Mouse (Mus musculus) kidney, adult 11 months (tissue): ENCODE measurements around the gene Mapk9.

Experiments
- DNase-seq: peaks from one replicate; pipeline ENCODE4 v3.0.0; 2022

The Mapk9 gene

DNA sequence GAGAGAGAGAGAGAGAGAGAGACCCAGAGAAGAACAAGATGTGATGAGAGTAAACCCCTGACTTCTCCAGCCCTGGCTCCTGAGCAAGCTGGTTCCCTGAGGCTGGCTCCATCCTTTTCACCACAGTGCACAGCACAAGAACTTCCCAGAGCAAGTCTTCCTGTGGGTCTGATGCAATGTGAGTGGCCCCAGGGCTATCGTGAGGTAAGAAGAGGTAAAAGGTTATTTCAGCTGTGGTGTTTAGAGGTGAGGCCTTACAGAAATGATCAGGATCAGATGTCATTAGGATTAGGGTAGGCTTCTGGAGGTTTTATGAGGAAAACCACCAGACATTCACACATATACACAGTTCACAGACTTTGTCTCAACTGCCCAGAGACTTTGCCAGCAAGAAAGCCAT, 4.7 kb upstream of the Mapk9 start:
- no peak for DNase-seq

DNA sequence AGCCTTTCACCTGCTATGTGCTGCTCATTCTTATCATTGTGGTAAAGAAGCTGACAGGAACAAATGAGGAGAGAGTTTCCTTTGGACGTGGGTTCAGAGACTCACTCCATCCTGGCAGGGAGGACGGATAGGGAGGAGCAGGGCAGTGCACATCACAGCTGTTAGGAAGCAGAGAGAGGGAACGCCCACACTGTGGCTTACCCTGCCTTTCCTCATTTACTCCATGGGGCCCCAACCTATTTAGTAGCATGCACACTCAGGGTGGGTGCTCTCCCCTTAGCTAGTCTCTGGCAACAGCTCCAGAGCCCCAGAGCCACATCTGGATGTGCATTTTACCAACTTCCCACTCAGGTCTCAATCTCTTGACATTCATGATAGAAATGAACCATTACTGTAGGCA, 3.8 kb upstream of the Mapk9 start:
- DNase-seq = no peak

DNA sequence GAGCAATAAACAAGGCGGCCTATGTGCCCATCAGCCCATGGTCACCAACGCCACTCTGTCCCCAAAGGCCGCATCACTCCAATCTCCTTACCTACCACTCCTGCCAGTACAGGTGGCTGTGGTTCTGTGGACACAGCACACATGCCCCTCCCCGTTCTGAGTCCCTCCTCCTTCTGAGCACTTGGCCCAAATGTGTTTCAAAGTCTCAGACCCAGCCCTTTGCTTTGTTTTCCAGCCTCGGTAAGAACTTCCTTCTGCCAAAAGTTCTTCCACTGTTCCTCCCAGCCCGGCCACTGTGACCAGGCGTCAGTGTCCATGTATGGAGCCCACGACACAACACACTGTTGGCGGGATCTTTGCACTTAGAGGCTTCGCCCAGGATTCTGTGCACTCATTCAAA, 2.2 kb upstream of the Mapk9 start:
- no peak for DNase-seq

DNA sequence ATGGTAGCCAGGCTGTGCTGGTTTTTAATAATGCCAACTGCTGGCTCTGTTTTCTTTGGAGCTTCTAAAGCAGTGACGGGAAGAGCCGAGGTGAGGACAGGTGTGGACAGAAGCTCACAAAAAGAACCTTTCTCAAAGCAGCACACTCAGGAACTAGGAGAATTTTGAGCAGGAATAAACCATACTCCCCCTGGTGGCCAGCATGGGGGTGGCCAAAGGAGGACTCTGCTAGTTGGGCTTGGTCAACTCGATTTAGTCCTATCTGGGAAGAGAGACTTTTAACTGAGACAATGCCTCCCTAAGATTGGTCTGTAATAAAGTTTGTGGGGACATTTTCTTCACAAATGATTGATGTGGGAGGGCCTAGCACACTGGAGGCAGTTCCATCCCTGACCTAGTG, 1.6 kb upstream of the Mapk9 start:
- peak; percentile 65 for DNase-seq

DNA sequence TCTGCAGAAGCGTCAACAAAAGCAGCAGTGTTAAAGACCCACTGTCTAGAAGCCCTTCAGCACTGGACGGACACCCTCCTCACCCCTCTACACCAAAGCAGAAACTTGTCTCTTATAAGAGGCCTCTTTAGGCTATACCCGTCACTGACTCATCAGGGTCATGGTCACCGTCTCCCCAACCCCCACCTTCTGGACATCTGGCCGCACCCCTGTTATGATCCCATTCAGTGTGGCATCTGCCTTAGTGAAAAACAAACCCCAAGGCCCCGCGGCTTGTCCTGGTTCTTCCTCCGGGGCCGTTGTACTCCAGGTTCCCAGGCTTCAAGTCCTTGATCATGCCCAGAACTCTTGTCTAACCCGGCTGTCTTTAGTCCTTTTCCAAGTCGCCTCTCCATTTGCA, 593 bp upstream of the Mapk9 start:
- no peak for DNase-seq

DNA sequence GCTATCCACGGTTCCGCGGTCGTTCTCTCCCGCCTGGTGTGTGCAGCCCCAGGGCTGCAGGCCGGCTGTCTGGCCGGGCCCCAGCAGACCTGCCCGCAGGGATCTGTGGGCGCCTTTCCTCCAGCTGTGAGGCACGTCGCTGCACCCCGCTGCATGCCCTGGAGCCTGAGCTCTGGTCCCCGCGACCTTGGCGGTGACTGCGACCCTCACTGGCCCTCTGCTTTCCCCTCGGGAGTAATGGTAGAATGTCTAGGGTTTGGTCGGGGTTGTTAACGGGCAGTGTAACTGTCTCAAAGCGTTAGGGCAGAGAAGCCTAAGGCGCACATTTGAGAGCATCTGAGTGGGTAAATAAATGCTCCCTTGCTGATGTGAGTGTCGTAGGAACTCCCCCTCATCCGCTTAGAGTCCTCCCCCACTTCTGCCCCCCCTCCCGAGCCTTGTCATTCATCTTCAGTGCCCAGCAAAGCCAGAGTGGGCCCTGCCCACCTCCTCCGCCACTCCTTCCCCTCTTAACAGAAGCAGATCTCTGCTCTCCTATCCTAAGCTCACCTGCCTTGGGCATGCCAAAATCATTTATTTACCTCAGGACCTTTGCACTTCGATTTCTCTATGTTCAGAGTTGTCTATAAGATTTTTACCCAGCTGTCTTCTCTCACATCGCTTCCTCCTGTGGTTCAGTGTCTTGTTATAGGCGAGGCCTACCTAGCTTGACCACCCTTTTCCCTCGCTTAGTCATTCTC, 690 bp downstream of the Mapk9 start:
- no peak for DNase-seq

DNA sequence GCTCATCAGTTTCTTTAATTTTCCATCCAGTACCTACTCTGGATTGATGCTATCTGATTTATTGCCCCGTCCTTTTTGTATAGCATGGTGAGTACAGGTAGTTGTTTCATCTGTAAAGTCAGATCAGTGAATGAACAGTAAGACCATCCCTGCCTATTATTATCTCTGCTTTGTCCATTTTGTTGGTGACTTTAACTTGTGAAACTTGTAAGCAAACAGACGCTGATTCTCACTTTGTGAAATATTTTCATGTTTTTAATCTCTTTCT, 1.2 kb downstream of the Mapk9 start:
- no peak for DNase-seq

DNA sequence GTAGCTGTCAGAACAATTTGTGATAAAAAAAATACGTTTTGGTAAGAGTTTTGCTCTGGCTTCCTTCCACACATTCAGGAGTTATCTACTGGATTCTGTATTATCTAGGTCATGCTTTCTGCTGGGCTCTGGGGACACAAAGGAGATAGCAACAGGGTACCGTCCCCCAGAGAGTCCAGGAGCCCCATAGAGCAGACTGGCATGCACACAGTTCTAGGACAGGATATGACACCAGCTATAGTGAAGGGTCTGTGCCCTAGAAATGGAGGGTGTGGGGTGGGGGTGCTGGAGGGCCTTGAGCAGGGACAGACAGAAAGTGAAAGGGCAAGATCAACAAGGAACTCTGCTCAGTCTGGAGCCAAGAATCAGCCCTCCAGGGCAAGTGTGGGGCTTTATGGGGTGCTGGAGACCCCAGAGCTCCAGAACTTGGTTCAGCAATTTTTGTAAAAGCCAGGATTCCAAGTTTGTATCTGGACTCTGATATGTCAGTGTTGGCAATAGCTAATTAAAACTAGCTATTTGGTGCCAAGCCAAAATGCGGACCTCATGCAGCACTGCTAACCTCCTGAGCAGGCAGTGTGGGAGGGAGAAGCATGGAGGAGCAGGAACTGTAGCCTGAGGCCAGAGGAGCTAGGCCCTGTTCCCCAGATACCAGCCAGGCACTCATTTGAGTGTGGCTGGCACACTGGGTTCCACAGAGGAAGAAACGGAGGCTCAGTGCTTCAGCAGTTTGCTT, 1.7 kb downstream of the Mapk9 start:
- peak; percentile 53 for DNase-seq

DNA sequence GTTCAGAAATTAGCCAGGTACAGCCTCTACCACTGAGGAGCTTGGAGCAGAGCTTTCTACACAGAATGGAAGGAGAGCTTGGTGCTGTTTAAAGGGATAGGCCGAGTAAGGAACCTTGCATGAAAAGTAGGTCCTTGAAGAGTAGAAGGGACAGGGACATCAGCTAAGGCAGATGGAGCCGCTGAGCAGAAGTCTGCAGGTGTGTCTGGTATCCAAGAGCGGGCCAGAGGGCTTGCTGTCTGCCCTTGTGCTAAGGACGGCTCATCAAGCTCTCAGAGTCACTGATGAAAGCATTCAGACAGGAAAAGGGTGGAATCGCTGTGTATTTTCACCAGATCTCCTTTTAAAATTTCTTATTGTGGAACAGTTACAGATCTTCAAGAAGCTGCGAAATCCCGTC, 3.8 kb downstream of the Mapk9 start:
- no peak for DNase-seq

DNA sequence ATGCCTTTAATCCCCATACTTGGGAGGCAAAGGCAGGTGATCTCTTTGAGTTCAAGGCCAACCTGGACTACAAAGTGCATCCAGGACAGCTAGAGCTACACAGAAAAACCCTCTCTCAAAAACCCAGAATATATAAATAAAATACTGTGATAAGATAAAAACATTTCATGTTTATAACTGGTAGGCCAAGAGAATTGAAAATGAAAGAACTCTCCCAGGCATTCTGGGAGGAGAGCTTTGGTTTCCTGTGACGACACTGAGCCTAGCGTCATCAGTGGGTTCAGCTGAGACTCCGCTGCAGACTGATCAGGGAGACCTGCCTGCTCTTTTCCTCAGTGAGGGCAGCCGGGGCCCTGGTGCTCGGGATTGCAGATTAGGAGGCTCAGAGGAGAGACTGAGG, 8.6 kb downstream of the Mapk9 start:
- DNase-seq = no peak

DNA sequence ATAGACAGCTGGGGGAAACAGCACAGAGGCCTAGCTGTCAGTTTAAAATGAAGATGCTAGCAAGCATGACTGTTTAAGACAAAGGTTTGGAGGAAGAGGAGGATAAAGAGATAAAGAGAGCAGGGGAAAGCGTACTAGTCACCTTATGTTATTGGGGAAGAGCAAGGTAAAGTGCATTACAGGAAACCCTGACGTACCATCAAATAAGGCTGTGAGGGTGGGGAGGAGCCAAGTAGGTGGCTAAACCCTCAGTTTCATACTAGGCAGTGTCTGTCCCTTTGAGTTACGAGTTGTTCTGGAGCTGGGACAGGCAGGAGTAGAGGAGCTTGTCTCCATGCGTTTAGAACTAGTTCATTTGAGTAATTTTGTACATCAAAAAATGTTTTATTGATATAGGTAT, 14.6 kb downstream of the Mapk9 start:
- no peak for DNase-seq

DNA sequence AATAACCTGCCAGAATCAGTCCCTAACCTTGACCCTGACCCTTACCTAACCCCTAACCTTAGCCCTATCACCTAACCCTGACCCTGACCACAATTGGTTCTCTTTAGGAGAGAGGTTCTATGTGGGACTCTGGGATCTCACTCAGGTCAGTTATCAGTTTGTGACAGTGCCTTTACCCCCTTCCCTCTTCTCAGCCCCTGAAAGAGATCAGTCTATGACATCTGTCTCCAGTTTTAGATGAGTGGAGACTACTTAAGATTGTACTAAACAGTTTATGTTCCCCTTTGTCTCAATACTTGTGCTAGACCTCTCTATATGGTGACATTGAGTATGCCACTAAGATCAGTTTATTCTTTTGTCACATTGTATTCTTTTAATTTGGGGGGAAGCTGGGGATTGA, 17.4 kb downstream of the Mapk9 start:
- DNase-seq = no peak

DNA sequence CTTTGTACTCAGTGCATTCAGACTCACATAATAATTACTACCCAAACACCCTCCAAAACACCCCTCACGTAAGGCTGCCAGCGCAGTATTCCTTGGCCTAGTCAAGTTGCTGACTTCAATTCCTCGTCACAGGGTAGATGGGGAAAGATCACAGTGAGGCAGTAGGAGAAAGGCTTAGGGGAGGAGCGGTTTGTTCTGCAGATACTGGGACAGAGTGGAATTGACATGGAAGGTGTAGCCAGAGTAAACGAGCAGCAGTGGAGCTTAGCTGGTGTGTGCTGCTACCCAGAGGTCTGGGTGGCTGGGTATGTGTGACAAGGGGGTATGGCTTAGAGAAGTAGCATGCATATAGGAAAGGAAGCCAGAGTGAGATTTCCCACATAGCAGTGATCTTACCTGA, 20.8 kb downstream of the Mapk9 start:
- no peak for DNase-seq

DNA sequence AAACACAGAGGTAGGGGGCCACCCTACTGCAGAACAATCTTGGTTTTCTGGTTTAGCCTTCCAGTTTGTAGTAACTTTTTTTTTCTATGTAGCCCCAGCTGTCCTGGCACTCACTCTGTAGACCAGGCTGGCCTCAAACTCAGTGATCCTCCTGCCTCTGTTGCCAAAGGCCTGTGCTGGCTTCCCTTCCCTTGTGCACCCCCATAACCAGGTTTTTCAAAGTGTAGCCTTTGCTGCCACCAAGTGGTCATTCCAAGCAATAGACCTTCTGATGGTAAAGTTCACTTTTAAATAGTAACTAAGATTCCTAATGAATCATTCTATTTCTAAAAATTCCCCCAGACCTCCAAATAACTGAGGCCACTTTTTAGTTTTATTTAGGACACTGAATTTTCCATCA, 23.2 kb downstream of the Mapk9 start:
- DNase-seq = no peak

DNA sequence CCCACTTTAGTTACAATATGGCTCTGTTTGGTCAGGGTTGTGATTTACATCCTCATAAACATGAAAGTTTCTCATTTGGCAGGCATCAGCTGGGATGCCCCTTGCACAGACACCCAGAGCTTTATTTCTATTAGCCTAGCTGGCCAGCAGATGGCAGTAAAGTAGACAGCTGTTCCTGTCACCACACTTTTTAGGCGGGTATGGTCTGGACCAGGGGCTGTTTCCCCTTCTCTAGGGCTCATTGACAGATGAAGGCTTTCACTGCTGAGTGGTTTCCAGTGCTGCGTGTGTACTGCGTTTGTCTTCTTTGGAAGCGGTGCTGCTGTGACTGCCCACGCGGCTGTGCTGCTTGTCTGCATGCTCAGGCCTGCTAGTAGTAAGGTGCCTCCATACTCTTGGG, 25.4 kb downstream of the Mapk9 start:
- DNase-seq = no peak

DNA sequence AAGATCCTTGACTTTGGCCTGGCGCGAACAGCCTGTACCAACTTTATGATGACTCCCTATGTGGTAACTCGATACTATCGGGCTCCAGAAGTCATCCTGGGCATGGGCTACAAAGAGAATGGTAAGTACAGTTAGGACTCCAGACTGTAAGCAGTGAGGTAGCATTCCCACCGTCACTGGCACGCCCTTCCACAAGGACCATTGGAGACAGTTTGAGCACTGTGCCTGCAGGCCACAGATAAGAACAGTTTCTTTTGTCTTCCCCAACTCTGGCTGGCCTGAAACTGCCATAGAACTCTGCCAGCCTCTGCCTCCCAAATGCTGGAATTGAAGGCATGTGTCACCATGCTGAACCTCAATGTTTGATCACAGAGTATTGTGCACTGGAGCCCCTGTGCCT, 26.2 kb downstream of the Mapk9 start:
- no peak for DNase-seq

DNA sequence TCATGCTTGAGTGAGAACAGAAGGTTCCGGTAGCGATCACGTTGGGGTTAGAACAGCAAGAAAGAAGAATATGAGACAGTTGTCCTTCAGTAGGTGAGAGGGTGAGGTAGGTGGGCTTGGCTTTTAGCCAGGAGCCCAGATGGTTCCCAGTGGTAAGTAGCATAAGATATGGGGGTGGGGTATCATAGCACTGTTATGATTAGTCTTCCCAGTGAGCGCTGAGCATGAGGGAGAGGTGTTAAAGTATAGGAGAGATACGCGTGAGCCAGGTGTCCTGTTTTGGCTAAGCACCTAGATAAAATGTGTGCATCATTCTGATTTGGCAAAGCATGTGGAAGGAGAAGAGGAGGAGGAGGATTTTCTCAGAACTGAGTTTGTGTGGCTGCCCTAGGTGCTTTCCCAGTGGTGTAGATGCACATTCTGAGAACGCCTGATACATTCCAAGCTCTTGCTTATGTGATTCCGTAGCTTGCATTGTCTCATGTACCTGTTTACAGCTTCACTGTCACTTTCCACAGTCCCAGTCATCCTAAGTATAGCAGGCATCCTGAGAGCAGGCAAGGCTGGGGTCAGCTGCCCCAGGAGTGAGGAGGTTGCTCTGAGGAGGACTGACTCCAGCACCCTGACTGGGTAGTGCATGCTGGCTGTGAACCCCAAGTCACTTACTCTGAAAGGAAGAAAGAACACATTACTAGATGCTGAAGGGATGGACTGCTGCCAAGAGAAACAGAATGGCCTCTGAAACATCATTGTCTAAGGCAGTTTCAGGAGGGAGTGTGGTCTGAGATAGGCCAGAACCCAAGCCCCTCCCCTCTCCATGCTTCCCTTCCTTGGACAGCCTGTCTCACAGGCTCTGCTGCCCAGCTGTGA, 30.6 kb downstream of the Mapk9 start:
- no peak for DNase-seq

DNA sequence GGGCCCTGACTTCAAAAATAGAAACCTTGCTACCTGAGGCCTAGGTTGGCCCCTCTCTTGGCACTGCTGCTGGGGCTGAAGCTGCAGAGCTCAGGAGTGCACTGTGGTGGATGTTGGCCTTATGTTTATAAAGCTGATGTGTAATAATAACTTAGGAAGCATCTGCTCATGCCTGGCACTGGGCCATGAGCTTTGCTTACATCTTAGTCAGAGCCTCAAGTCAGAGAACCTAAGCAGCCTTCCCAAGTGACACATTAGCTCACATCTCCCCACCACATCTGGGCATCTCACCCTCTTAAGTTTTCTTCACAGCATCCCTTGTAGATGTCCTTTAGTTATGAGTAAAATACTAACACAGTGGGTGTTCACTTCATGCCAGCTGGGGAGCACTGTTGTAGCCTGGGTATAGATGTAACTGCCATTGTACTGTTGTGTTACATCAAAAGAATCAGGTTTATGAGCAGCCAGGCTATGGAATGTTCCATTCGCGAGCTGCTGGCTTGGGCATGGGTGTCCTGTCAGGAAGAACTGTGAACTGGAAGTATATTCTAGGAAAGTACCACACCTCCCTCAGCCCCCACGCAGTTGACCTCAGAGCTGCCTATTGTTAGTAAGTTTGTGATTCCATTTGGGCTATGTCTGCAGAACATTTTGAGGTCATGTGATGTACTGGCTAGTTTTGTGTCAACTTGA, 33.5 kb downstream of the Mapk9 start:
- DNase-seq = no peak

DNA sequence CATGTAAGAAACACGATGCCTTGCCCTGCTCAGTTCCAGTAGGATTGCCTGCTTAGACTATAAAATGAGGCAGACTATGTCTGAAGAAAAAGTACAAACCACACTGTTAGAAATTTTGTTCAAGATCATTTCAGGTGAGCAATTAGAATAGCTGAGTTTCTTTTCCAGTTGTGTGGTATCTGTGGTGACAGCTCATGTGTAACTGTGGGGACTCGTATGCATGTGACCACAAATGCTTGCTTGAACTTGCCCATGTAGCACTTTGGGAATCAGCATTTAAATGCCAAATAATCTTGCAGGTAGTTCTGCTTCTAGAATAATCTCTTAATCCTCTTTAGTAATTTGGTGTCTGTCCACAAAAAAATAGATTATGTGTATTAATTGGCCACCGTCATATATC, 36.8 kb downstream of the Mapk9 start:
- no peak for DNase-seq

DNA sequence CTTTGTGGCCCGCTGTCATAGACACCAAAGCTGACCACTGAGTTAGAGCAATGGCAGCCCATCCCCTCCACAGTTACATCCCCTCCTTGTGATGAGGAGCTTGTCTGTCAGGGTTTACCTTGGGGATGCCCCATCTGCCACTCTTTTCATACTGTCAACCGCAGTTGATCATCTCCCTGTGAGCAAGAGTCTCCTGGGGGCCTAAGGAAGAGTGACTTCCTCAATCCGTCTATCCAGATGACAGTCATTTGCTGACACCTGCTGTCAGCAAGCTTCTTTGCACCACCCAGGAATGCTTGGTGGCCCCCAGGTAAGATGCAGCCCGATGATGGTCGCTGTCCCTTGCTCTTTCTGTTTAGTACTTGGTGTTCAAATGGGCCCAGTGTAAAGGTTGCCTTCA, 41.9 kb downstream of the Mapk9 start:
- no peak for DNase-seq

DNA sequence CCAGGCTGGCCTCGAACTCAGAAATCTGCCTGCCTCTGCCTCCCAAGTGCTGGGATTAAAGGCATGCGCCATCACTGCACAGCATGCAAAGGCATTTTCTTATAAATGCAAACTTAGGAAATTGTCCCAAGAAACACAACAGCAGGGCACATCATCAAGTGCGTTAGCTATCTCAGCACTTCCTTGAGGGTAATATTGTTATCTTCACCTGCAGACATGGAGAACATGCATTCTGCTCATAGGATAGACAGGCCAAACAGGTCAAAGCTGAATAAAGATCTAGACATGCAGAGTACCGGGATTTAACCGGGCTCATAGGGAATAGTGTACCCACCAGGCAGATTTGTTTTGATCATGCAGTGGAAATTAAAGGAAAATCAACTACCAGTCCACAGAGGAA, 45.4 kb downstream of the Mapk9 start:
- no peak for DNase-seq

DNA sequence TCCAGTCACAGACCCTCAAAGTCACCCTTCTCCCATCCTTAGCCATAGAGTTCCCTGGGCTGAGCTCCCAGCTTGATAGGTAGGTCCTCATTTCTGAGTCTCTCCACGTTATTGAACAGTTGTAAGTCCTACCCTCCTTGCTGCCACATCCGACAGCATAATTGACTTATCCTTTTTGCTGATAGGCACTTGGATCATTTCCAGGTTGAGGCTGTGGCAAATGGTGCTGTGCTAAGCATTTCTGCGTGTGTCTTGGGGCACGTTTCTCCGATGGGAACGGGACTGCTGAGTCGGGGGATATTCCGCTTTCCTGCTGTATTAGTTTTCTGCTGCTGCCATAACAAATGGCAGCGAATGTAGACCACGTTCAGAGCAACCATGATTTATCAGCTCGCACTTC, 47.3 kb downstream of the Mapk9 start:
- DNase-seq = no peak

DNA sequence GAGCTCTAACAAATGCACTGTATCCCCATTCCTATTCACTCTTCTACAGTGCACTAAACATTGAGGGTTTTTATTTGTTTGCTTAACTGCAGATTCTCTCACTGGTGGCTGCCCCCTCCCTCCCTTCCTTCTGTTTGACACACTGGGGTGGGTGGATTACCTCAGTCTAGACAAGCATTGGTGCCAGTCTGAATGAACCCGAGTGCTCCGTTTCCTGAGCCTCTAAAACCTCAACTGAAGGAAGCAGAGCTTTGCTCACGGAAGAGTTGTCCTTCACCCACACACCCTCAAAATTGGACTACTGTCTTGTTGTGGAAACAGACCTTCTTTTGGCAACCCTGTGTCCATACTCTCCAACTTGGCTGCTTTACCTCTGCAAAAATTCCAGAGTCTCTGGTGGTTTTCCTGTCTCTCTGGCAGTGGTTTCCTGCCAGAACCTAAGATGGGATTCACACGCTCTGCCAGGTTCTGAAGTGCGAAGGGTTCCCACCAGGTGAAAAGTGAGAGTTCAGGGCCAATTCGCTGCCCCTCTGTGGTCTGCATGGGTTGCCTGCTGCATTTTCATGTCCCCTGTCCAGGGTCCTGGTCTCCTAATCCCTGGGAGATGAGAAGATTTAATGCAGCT, 49.5 kb downstream of the Mapk9 start:
- DNase-seq = no peak
